Mouse (Mus musculus): ENCODE measurements around the gene Lamp1.

The Lamp1 gene

DNA sequence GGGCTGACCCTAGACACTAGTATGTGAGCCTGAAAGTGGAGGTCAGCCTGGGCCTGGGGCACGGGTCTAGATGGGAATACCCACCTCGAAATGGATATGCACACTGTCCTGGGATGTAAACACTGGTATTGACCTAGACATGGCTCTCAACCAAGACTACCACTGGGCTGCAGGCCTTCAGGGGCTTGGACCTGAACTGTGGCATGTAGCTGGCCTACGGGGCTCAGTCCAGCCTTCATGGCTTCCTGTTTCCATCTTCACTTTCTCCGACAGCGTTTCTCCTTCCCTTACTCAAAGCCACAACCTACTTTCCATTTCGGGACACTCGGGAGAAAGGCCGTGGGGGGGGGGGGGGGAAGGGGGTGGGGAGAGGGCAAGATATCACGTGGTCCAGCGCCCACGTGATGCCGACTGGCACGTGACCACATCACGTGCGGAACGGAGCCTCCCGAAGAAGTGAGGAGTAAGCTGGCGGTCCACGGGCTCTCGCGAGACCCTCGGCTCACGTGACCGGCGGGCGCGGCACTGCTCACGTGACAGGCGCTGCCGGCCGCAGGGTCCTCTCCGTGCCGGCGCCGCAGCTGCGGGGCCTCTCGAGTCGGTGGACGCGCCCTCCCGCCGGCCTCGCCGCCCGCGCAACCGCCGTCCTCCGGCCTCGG lies at the start of gene Lamp1:
Gene Lamp1 (plus strand): TSS at position 444 of the 659 bp plus-strand sequence.
- DNase-seq (ENCODE audit: low read depth, low spot score) = peak; percentile 98

DNA sequence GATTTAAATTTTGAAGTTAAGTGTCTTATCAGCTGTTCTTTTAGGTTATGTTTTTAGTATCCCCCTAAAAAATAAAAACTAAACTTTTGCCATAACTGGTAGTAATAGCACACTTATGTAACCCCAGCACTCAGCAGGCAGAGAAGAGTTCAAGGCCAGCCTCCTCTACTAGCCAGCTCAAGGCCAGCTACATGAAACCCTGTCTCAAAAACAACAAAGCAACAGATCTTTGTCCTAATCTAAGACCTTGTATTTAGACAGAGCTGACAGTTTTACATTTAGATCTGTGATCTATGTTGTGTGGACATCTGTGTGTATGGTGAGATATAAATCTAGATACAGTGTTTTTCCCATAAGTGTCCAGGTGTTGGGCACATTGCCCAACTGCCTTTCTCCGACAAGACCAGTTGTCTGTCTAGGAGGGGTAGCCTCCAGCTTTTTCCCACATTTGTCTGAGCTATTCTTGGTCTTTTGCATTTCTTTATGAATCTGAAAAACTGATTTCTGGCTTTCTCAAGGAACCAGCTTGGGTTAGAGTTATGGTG lies 49.5 kb upstream of the Lamp1 start:
- DNase-seq (ENCODE audit: low read depth, low spot score) = no peak

DNA sequence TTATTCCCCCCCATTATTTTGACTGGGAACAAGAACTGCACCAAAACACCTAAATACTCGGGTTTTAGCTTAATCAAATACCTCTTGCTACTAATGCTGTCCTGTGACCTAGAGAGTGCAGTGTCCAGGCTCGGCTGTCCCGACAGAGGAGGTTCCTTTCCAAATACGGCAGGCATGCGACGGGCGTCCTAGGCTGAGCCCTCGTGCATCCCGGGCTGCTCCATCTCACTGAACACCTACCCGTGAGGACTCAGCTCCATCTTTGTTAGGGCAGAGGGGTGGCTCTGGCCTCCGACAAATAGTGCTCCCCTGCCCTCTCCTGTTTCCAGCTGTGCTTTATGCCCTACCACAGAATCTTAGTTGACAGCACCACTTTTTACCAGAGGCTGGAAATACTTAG lies 47.0 kb upstream of the Lamp1 start:
- no peak for DNase-seq (ENCODE audit: low read depth, low spot score)

DNA sequence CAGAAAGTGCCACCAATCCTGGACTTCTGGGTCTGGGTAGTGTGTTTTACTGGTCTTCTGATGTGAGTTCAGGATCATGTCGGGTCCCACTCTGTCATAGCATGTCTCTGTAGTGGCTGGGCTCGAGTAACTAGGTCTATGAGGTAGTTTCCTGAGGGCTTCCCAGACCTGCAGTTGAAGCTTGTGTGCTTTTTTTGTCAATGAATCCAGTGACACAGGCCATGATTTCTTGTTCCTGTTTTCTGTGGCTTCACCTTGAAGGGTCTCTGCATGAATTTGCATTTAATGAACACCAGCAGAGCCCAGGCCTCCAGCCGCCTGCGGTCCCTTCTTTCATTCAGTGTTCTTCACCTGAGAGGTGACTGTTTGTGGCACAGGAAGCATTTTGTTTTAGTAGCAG lies 45.7 kb upstream of the Lamp1 start:
- DNase-seq (ENCODE audit: low read depth, low spot score) = no peak

DNA sequence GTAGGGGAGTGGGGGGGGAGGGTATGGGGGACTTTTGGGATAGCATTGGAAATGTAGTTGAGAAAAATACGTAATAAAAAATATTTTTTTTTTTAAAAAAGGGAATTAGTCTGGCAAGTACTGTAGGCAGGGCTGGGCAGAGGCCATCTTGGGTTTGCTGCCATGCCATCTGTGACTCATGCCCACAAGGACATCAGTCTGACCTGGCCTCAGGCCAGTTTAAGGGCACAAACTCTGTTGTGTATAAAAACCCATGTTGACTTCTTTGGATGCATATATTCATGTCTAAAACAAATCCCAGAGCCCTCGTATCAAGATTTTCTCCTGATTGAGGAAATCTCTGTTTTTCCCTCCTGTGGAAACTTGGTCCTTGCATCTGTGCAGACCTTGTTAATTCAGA lies 41.9 kb upstream of the Lamp1 start:
- no peak for DNase-seq (ENCODE audit: low read depth, low spot score)

DNA sequence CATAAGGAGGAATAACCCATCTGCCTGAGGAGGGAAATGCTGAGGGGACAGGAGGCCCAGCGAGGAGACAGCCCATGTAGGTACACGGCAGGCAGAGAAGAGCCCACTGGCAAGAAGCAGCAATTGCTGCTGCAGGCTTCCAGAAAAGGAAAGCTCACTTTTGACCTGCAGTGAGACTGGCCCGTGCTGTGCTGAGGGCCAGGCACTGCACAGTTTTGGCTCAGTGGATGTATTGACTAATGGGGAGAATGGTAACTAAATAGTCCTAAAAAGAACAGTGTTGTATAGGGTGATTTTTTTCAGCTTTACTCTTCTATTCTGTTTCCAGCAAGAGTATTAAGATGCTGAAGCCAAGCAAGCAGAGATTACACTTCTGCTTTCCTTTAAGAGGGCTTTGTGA lies 40.4 kb upstream of the Lamp1 start:
- DNase-seq (ENCODE audit: low read depth, low spot score) = no peak

DNA sequence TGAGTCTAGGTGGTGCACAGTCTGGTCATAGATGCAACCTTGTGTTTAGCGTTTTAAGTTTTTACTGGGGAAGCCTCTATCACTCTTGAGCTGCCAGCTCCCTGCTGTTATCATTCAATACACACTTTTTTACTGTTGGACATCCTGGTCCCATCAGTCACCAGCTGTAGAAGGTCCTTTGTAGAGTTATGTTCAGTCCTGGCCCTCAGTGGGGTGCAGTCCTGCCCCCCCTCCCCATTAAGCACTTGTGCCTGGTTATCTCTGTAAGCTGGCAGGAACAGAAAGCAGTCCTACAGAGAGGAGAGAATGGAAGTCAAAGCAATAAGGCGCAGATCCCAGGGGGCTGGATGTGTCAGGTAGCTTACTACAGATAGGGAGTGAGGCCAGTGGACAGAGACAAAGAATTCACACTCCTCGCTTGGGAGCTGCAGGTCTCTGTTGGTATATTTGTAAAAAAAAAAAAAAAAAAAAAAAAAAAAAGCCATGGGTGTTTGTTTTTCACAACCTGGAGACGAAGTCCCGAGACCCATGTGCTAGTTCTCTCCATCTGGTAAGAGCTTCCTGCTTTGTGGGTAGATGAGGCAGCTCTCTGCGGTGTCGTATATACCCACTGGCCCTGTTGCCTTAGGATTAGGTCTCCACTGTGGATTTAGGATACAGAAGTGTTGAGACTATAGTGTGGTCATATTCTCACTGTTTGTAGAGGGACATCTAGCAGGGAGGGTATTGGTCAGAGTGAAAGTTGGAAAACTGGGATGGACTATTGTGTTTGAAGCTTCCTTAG lies 37.9 kb upstream of the Lamp1 start:
- no peak for DNase-seq (ENCODE audit: low read depth, low spot score)

DNA sequence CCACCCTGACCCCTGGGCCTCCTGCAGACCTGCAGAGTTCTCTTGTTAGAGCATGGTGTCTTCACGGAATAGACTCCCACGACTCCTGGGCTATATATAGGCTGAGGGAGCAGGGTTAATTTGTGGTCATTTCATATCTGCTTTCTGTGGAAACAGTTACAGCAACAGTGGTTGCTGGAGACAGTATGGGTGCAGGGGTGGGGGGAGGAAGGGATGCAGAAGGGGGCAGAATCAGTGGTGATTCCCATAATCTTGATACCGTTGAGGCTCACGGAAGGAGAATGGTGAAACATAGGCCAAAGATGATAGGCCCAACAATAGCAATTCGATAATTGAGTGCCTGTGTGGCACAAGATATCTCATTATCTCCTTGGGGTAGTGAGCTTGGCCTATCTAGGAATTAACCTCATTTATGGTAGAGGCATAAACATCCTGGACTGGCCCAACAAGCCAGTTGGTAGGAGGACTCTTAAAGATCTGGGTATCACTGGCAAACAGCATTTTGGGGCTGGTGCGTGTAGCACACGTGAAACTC lies 36.0 kb upstream of the Lamp1 start:
- DNase-seq (ENCODE audit: low read depth, low spot score) = no peak

DNA sequence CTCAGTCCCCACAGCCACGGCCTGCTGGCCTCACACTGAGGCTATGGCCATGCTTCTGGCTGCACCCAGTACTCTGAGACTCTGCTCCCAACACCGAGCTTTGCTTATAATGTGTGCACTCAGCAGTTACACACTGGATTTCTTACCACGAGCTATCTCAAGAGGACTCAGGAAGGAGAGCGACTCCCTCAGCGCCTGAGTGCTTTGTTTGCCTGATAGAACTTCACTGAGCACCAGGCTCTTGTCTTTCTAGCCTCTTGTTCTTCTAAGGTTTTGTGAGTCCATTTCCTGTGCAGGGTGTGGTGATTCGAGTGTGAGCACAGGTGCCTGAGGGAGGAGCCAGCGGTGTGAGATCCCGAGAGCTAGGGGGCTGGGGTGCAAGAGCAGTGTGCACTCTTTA lies 34.1 kb upstream of the Lamp1 start:
- no peak for DNase-seq (ENCODE audit: low read depth, low spot score)

DNA sequence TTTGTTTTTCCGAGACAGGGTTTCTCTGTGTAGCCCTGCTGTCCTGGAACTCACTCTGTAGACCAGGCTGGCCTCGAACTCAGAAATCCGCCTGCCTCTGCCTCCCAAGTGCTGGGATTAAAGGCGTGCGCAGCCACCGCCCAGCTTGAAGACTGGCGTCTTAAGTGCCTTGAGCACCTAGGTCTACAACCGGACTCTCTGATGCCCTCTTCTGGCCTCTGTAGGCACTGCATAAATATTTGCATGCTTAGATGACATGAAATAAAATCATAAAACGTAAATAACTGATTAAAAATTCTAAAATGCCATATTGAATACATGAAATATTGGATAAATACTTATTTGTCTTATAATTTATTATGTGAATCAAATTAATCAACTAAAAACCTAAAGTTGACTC lies 26.7 kb upstream of the Lamp1 start:
- peak; percentile 63 for DNase-seq (ENCODE audit: low read depth, low spot score)

DNA sequence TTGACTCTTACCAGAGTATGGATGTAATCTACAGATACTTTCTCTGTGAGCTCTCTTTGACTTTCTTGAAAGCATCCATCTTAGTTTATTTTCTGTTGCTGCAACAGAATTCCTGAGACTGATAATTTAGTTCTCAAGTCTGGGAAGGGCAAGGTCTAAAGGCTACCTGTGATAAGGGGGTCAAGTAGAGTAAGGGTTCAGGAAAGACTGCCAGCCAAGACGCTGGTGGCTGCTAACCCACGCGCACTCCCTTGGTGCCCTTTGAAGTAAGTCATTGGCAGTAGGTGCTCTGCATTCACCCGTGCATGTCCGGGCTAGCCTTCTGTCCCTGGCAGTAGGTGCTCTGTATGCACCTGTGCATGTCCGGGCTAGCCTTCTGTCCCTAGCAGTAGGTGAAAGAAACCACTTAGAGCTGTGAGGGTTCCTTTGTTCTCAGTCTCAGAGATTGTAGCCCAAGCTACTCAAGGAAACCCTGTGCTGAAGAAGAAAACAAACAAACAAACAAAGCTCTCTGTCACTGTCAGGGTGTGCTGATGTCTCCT lies 19.2 kb upstream of the Lamp1 start:
- no peak for DNase-seq (ENCODE audit: low read depth, low spot score)

DNA sequence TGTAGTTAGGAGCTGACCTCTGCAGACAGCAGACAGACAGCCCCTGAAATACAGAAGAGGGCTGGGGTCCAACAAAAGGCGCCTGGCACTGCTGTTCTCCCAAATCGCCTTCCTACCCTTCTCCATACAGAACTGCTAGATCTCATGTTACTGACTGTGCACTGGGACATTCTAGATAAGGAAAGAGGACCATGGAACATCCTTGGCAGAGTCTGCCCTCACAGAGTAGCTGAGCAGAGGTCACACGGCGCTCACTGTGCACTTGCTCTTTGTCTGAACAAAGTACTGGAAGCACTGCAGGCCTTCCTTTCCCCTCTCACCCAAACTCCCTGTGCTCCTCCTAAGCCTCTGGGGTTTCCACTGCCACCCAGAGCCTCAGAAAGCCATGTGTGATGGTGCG lies 17.3 kb upstream of the Lamp1 start:
- no peak for DNase-seq (ENCODE audit: low read depth, low spot score)

DNA sequence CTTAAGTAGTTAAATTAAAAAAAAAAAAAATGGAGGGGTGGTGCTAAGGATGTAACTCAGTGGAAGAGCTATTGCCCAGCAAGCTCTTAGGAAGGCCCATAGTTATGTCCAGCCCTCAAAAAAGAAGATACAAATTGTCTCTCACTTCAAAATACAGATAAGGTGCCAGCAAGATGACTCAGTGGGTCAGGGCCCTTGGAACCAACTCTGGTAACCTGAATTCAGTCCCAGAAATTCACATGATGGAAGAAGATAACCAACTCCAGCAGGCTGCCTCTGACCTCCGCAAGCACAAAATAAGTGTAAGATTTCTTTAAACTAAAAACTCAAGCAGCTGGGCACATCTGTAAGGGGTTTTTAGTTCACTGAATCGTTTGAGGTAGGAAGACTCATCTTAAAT lies 10.5 kb upstream of the Lamp1 start:
- no peak for DNase-seq (ENCODE audit: low read depth, low spot score)

DNA sequence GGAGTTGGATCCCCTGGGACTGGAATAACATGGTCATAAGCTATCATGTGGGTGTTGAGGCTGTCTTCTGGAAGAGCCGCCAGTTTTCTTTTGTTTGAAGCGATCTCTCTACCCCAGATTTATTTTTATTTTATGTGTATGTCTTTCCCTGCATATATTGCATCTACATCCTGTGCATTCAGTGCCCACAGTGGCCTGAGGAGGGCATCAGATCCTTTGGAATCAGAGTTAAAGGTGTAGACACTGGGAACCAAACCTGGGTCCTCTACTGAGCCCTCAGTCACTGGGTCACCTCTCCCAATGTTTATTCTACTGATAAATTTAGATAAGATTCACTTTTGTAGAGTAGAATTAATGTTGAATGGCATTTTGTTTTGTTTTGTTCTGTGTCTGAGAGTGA lies 9.7 kb upstream of the Lamp1 start:
- no peak for DNase-seq (ENCODE audit: low read depth, low spot score)

DNA sequence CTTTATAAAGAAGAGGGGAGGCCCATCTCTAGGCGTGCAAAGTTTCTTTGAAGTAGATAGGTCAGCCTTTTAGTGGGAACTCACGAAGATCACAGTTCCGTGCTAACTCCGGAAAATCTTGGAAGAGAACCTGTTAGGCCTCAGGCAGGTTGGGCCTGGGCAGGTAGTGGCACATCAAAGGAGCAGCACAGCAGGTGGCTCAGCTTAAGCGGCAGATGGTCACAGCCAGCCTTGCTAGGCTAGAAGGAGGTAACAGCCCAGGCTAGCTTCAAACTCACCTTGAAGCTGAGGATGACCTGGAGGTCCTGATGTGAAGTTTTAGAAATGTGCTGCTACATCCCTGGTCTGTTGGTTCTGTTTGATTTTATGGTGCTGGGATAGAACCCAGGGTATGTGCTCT lies 9.1 kb upstream of the Lamp1 start:
- no peak for DNase-seq (ENCODE audit: low read depth, low spot score)

DNA sequence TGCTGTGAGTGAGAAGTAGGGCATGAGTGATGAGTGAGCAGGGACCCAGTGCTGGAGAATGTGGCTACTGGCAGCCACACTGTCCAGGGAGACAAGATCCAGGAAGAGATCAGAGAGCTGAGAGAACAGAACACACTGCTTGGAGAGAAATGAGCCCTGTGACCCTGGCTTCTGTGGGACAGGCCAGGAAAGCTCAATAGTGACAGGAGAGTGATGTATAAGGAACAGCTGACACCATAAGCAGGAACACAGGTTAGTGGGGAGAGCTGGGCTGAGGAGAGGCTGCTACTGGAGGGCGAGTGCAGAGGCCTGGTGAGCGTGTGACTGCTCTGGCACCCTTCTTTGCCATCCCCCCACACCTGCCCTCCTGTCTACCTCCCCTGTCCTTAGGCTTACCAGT lies 8.0 kb upstream of the Lamp1 start:
- no peak for DNase-seq (ENCODE audit: low read depth, low spot score)

DNA sequence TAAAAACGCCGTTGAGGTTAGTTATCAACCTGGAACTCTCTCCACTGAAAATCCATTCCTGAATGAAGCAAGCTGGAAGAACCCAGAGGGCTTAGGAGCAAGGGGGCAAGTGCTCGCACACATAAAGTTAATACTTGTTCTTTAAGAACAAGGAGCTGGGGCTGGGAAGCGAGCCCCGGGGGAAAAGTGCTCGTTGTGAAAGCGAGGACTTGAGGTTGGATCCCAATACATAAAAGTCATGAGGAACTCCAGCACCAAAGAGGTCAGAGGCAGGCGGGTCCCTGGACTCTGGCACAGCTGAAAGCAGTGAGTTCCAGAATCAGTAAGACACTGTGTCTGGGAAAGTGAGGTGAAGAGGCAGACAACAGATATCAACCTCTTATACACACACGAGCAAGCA lies 4.9 kb upstream of the Lamp1 start:
- DNase-seq (ENCODE audit: low read depth, low spot score) = no peak

DNA sequence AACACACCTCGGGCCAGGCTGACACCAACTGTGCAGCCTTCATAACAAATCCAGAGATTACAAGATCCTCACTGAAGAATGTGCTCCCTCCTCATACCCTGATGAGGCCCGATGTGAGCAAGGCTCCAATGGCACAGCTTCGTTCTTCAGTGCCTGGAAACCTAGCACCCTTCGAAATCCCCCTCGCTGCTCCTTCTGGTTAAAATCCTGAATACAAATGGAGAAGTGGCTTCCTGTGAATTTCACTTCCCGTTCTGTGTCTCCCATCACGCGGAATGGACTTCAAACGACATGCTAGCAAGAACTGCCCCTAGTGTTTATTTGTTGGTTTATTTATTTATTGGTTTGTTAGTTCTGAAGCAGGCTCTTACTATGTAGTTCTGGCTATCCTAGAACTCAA lies 3.6 kb upstream of the Lamp1 start:
- no peak for DNase-seq (ENCODE audit: low read depth, low spot score)

DNA sequence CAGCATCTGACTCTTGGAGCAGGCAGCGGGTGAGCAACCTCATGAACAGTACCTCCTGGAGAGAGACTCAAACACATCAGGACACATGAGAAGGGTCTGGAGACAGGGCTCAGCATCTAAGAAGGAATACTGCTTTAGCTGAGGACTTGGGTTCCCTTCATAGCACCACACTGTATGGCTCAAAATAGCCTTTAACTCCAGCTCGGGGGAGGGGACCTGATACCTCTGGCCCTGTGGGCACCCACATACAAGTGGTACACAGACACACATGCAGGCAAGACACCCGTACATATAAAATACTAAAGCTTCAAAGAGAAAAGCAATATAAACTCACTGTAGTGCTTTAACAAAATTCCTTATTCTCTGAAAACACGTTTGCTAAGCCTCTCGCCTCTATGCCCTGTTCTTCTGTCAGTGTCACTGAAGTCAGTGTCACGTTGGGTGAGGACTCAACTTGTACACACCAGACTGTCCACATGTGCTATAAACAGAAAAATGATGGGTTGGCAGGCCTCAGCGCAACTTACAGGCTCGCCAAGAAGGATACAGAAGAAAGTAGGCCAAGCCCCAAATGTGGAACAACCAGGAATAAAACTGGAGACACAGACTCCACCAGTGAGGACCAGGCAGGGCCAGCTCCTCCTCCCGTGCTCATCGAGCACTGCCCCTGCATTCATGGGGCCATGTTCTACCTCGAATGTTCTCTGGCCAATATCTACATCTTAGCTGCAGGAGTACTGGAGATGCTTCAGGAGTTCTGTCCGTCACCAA lies 2.4 kb upstream of the Lamp1 start:
- DNase-seq (ENCODE audit: low read depth, low spot score) = no peak

DNA sequence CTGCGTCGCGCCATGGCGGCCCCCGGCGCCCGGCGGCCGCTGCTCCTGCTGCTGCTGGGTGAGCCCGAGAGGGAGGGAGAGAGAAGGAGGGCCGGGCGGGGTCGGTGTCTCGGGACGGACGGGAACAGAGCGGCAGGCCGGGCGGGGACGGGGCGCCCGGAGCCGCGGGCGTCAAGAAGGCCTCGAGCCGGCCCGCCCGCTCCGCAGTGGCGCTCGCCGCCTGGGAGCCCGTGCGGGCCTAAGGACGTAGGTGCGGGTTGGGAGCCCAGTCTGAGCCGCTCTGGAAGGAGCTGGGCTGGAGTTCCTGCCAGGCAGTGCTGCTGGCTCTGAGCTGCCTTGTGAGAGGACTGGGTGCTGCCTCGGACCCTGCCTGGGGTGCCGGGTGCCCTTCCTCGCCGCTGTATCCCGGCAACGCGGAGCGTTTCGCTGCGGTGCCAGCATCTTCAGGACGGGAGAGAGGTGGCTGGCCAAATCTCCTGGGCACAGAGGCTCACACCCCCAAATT lies 468 bp downstream of the Lamp1 start:
- DNase-seq (ENCODE audit: low read depth, low spot score) = no peak

DNA sequence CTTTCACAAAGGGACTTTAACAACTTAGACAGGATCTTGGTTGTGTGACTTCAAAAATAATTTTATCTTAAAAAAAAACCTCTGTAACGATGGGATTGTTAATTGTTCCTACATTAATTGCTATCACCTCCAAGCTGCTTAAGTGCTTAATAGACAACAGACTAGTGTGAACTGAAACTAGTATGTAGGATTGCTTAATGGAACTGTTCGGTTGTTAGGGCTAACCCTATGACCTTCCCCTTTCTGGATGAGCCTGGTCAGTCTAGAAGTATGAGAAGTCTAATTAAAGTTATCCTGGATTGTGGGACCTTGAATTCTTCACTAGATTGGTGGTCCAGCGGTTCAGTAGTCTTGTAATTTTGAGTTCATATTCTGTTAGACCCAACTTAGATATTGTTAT lies 1.7 kb downstream of the Lamp1 start:
- DNase-seq (ENCODE audit: low read depth, low spot score) = no peak

DNA sequence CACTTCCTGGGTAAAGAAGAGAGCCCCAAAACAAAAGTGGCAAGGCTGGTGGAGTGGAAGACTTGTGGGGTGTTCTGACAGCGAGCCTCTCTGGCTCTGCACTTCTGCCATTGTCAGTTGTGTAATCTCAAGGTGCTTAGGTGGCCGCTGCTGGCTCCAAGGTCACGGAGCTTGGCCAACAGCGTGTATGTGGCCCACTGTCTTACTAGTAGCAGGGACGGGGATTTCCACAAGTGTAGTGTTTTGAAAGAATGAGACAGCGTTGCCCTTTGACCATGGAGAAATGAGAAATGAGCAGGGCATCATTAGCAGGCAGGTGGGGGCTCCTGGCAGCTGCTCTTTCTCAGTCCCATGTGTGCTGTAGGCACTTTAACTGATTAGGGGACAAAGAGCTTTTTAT lies 3.1 kb downstream of the Lamp1 start:
- no peak for DNase-seq (ENCODE audit: low read depth, low spot score)

Measured in CD4-positive helper T cell, adult 2 months (primary cell).